Mouse (Mus musculus) lung, postnatal 0 days (tissue): ENCODE measurements around the gene Opcml.

Experiments
- CTCF ChIP-seq: IDR thresholded peaks from 2 replicates; pipeline ENCODE4 v1.5.1; 2016; ENCODE audit warnings: antibody characterized with exemption, mild to moderate bottlenecking
- EP300 ChIP-seq: IDR thresholded peaks from 2 replicates; pipeline ENCODE4 v1.6.1; 2016; ENCODE audit warnings: antibody characterized with exemption, mild to moderate bottlenecking, control low read depth

GRCm38 (mm10) chr9:28386527-28387175 lies 596.1 kb downstream of the Opcml start:
- TF ChIP-seq CTCF (no peak), EP300 (no peak)
